Mouse (Mus musculus) heart, postnatal 4 days (tissue): ENCODE measurements at regions not wholly inside any gene's neighbourhood (a gene's known extent, or its start where the extent isn't known, plus 50 kb on each side); places are given as distances from the start of the nearest gene placed in this dataset.

Experiments used
- DNase-seq: peaks from one replicate; pipeline ENCODE4 v3.0.0; 2021

- DNase-seq: no peak
These were observed 60.8 kb downstream of the Mis18a start for GRCm38 (mm10) chr16:90666271-90666986.

- DNase-seq: no peak
These were observed 63.1 kb downstream of the Mis18a start for GRCm38 (mm10) chr16:90664086-90664485.

DNA sequence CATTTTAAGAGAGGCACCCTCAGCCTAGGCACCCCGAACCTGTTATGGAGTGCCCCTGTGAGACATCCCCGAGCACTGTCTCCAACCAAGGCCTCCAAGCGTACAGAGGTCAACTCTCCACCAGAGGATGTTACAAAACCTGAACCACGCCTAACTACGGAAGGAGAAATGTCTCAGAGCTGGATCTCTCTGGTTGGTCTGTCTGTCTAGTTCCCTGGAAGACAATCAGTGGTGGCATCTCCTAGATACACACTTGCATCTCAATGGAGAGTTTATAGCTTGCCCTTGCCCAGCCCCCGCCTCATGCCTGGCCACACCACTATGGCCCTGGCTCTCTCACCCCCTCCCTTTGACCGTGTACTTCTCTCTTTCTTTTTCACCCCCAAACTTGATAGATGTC lies 69.2 kb downstream of the Mis18a start:
- DNase-seq: no peak

- DNase-seq: no peak
These were observed 70.2 kb downstream of the Mis18a start for GRCm38 (mm10) chr16:90657027-90657426.

DNA sequence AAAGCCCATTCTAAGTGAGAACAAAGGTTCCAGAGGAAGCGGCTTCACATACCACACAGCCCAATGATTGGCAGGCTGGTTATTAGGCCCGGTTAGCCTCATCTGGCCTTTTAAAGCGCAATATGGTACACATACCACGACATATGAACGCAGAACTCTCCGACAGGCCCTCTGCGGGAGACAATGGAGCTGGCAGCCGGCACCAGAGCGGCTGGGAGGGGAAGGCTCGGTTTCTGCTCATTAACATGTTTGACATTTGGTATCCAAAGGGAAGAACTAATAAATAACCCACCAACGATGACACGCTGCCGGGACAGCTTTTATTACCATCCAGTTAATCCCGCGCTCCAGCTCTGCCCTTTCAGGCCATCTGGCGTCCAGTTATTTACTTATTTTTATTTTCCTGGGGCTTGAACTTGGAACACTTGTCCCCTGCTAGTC lies 70.6 kb downstream of the Mis18a start:
- no peak for DNase-seq

GRCm38 (mm10) chr16:90654853-90655252 lies 72.4 kb downstream of the Mis18a start:
- no peak for DNase-seq

DNA sequence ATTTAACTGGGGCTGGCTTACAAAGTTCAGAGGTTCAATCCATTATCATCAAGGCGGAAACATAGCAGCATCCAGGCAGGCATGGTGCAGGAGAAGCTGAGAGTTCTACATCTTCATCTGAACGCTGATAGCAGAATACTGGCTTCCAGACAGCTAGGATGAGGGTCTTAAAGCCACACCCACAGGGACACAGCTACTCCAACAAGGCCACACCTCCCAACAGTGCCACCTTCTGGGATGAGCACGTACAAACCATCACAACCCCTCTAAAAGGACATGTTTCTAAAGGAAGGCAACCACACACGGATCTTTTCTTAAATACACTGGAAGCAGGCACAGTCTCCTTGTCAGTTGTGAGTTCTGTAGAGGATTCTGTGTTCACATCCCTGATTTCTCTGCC lies 74.4 kb downstream of the Mis18a start:
- DNase-seq: no peak

DNA sequence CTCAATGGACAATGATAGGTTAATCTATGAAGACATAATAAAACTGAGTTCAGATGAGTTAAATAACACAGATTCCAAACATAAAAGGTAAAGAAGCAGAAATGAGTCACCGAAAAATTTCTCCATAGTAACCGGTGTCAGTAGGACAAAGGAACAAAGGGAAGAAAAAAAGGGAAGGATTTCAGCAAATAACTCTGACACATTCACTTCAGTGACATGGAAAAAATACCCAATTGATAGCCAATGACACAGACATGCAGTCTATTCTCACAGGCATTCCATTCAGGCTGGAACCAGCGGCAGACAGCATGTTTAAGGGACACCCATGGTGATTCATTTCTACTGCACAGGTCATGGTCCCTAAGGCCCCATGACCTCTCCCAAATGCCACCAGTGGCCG lies 79.0 kb downstream of the Mis18a start:
- no peak for DNase-seq

DNA sequence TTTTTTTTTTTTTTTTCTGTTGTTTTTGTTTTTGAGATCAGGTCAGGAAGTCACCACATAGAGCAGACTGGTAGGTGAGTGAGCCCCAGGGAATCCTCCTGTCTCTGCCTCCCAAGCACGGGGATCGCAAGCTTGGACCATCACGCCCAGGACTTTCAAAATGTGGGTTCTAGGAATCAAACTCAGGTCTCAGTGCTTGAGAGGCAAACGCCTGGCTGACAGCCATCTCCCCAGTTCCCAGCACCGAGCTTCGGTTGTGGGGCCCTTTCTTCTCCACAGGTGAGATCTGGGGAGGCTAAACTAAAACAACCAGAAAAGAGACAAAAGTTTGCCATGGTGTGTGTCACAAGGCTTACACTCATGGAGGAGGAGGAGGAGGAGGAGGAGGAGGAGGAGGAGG lies 84.5 kb downstream of the Mis18a start:
- DNase-seq: no peak

DNA sequence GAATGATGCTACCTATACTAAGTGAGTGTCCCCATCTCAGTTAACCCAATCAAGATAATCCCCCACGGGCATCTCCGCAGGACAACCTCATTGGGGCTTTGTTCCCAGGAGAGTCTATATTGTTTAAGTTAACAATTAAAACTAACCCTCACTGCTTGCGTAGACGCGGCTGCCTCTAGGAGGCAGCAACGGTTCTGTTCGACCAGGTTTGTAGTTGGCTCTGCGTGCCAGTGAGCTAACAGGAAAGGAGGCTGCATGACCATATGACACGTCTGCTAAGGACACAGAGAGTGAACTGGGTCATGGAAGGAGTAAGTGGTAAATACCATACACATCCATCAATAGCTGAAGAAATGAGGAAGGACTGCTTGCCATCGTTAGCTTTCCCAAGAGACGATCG lies 92.0 kb downstream of the Mis18a start:
- DNase-seq: no peak

DNA sequence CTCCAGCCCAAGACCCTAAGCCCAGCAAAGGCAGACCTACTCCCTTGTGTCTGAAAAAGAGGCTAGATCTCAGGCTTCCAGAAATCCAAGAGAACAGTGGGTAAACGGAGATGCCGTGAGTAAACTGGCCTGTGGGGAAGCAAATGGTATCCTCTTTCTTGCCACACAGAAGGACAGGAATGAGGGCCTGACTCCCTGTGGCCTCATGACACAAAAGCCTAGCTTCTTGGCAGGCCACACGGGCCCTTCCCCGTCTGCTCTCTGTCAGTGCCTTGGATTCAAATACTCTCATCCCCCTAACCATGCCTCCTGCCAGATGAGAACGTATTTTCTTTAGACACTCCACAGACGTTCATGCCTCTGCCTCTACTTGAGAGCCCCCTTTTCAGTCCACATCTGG lies 97.2 kb downstream of the Mis18a start:
- peak; percentile 33 for DNase-seq

DNA sequence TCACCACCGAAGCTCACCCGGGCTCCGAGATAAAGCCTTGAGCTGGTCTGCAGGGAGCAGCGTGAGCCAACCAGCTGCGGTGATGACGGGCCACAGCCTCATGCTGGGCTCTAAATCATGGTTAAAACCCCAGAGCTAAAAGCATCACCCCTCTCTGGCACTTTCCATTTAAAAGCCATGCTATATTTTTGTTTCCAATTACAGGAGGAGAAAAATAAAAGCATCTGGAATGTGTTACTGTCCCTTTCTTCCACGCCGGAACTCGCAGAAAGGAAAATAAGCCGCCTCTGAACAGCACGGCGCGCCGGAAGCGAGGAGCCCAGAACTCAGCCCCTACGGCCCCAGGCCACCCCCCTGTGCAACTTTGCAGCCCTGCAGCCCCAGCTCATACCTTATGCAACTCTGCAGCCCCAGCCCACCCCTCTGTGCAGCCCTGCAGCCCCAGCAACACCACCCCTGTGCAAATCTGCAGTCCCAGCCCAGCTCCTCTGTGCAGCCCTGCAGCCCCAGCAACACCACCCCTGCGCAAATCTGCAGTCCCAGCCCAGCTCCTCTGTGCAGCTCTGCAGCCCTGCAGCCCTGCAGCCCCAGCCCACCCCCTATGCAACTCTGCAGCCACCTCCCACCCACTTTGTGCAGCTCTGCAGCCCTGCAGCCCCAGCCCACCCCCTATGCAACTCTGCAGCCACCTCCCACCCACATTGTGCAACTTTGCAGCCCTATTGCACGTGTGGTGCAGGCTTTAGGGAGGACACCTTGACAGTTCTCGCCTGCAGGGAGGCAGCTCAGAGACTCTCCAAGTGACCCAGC lies 97.9 kb downstream of the Mis18a start:
- DNase-seq: peak; percentile 27

GRCm38 (mm10) chr16:90628605-90629120 lies 98.5 kb downstream of the Mis18a start:
- peak; percentile 56 for DNase-seq

DNA sequence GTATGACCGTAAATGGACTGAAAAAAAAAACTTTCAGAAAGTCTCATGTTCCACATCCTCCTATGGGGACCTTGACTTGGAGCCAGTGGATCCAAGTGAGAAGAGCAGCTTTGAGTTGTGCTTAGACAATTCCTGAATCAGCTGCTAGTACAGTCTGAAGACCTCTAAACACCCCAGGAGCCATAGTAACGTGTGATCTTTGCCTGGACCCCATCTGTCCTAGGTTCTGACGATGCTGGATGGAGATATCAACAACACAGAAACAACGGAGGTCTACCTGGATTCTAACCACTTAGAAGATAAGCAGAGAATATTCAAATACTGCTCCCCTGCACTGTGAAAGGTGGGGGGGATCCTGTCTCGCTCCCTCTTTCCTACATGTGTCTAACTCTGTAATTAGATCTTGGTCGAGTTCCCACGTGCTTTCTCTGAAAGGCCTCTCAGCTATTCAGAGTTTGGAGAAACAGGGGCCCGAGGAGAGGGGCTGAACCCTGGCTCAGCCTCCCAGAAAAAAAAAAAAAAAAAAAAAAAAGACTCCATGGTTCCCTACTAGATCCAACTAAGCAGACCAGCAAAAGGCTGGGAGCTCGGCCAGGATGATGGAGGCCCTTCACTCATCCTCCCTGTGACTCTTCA lies 101.1 kb downstream of the Mis18a start:
- no peak for DNase-seq

GRCm38 (mm10) chr16:90625301-90626034 lies 101.7 kb downstream of the Mis18a start:
- DNase-seq: peak; percentile 21

GRCm38 (mm10) chr16:90624039-90624625 lies 103.1 kb downstream of the Mis18a start:
- peak; percentile 84 for DNase-seq

- no peak for DNase-seq
These were observed 104.5 kb downstream of the Mis18a start for GRCm38 (mm10) chr16:90622677-90623225.

GRCm38 (mm10) chr16:90621761-90622411 lies 105.3 kb downstream of the Mis18a start:
- peak; percentile 18 for DNase-seq

DNA sequence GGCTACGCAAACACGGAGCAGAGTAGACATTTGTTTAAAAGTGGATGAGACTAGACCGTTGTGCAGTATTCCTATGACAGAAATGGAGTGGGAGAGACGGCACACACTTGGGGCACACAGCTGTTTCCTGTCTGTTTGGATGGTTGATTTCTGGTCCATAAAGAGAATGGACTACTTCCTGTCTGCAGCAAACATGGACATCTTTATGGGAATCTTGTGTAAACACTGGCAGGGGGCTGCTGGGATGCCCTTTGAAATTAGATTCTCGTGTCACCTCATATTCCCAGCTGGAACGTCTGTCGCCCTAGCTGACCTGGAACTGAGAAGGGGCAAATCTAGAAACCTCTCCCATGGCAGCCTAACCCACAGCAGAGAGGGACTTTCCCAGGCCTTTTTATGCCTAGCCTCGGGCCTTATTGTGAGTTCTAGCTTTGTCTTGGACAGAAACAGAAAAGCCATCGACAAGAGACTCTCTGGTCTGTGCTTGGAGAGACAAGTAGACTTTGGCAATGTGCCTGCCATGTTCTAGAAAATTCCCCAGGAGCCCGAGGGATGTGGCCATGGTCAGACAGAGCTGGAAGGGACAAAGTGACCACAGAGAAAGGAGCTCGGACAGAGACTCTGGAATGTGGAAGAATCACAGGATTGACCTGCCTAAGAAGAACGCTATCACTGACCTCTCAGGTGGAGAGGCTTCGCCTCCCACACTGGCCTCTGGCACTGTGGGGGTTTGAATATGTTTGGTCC lies 107.5 kb downstream of the Mis18a start:
- DNase-seq: no peak

GRCm38 (mm10) chr16:90615791-90616190 lies 111.4 kb downstream of the Mis18a start:
- no peak for DNase-seq
